Mouse (Mus musculus): Measurements from ENCODE around the gene Dusp3. TPM values are rescaled to one million over a fixed set of nuclear protein-coding genes. Genes with fewer than 3 reads are reported as not detected.

The Dusp3 gene
- polyA plus RNA-seq, 1 experiment from 2014 or later = 25.3 TPM

DNA sequence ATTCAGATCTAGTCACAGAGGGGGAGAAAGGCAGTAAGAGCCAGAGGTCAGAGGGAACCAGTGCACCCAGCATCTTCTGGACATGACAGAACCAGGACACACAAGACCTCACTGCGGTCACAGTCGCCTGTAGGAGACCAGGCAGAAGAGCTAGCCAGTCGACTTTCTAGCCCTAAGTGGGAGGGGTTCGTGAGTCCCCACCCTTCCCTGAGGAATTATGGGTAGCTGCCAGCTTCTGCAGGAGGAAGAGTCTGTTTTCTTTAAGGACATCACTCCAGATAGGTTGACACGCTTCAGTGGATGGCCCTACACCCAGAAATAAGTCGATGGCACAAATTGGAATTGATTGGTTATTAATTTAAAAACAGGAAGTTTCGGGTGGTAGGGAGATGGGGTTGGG, 50.4 kb downstream of the Dusp3 start:
- no peak for ATAC-seq (ENCODE audit: insufficient number of reproducible peaks, insufficient read depth, low FRiP score, low read depth)
- Histone ChIP-seq H3K9me3 (ENCODE audit: control insufficient read depth, low read depth, low read length) (no peaks in the 10 kb centered on the region), H3K36me3 (ENCODE audit: control insufficient read depth, insufficient read depth, low read length) (no peaks in the 10 kb centered on the region), H3K4me3 (ENCODE audit: low read depth, low read length) (no peak overlapping the region), H3K27ac (ENCODE audit: low read length) (no peak overlapping the region), H3K4me2 (replicated peaks; ENCODE audit: low read depth, low read length) (no peak overlapping the region), H3K27me3 (ENCODE audit: control insufficient read depth, insufficient read depth, low read length) (no peaks in the 10 kb centered on the region), H3K9ac (replicated peaks; ENCODE audit: low read depth, low read length) (no peak overlapping the region), H3K4me1 (ENCODE audit: control insufficient read depth, insufficient read depth, low read length) (no peaks in the 10 kb centered on the region)
- WGBS = 44% methylated on average over 7 of the region's 7 CpGs

DNA sequence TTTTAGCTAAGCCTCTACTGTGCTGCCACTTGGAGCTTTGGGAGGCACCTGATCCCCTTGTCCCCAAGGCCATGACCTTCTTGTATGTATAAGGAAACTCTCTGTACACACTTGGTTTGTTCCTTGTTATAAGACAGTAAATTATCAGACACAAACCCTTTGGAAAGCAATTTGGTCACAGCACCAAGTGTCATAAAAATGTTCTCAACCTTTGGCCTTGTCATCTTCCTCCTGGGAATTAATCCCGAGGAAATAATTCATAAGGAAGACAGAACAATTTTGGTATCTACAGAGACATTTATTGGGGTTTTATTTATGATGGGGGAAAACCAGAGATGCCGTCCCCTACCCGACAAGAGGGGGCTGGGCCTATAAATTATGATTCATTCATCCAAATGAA, 51.1 kb downstream of the Dusp3 start:
- Histone ChIP-seq H3K36me3 (ENCODE audit: control insufficient read depth, insufficient read depth, low read length) (no peaks in the 10 kb centered on the region), H3K27me3 (ENCODE audit: control insufficient read depth, insufficient read depth, low read length) (no peaks in the 10 kb centered on the region), H3K27ac (ENCODE audit: low read length) (no peak overlapping the region), H3K9ac (replicated peaks; ENCODE audit: low read depth, low read length) (no peak overlapping the region), H3K4me3 (ENCODE audit: low read depth, low read length) (no peak overlapping the region), H3K9me3 (ENCODE audit: control insufficient read depth, low read depth, low read length) (no peaks in the 10 kb centered on the region), H3K4me2 (replicated peaks; ENCODE audit: low read depth, low read length) (no peak overlapping the region), H3K4me1 (ENCODE audit: control insufficient read depth, insufficient read depth, low read length) (no peaks in the 10 kb centered on the region)
- WGBS = 78% methylated on average over 3 of the region's 3 CpGs
- no peak for ATAC-seq (ENCODE audit: insufficient number of reproducible peaks, insufficient read depth, low FRiP score, low read depth)

DNA sequence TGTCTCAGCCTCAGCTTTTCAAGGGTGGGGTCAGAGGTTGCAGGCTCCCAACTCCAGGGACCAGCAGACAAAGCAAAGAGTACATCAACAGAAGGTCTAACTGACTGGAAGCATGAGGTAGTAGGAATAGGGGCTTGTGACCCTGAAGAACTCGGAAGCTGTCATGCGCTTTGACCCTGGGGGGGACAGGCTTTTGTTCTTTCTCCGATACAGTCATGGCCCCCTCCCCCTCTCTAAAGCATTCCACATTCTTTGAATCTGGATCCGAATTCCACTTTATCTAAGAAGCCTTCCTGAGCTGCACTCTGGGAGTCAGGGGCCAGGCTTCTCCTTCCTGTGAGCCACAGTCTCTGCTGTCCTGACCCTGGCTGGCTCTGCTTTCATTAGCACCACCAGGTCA, 54.8 kb downstream of the Dusp3 start:
- no peaks in the 10 kb centered on the region for H3K36me3 ChIP-seq (ENCODE audit: control insufficient read depth, insufficient read depth, low read length)
- no peak for ATAC-seq (ENCODE audit: insufficient number of reproducible peaks, insufficient read depth, low FRiP score, low read depth)
- H3K27me3 ChIP-seq (ENCODE audit: control insufficient read depth, insufficient read depth, low read length) = no peaks in the 10 kb centered on the region
- no peaks in the 10 kb centered on the region for H3K4me1 ChIP-seq (ENCODE audit: control insufficient read depth, insufficient read depth, low read length)
- H3K9me3 ChIP-seq (ENCODE audit: control insufficient read depth, low read depth, low read length) = no peaks in the 10 kb centered on the region
- no peak overlapping the region for H3K9ac ChIP-seq (replicated peaks; ENCODE audit: low read depth, low read length)
- H3K27ac ChIP-seq (ENCODE audit: low read length) = no peak overlapping the region
- no peak overlapping the region for H3K4me3 ChIP-seq (ENCODE audit: low read depth, low read length)
- 40% methylated on average over 4 of the region's 4 CpGs for whole genome bisulfite sequencing
- no peak overlapping the region for H3K4me2 ChIP-seq (replicated peaks; ENCODE audit: low read depth, low read length)

DNA sequence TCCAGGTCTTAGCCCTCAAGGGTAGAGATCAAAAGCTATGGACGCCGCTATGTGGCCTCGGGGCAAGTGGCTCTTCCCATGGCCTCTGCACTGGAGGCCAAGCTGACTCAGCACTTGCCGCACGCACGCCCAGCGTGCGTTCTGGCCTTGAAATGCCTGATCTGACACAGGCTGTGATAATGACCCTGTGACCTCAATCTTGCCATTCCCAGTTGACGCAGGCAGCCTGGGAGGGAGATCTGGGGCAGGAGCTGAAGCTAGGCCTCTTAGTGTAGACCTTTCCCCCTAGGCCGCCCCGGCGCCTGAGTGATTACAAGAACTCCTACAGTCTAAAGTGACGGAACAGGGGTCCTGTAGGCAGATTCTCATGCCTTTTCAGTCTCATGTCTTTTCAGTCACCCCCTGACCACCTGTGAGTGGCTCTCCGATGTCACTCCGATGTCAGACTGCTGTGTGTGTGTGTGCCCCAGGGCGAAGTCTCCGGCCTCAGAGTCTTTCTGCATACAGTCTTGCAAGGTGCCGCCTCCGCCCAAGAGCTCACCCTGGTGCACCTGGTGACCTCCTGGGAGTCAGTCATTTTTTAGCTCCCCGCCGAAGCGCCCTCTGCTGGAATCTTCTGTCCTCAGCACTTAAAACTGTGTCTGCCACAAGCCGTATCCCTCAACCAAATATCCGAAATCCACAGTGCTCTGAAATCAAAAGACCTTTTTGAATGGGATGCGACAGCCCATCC, 58.6 kb downstream of the Dusp3 start:
- Histone ChIP-seq H3K9me3 (ENCODE audit: control insufficient read depth, low read depth, low read length) (no peaks in the 10 kb centered on the region), H3K4me1 (ENCODE audit: control insufficient read depth, insufficient read depth, low read length) (no peaks in the 10 kb centered on the region), H3K4me2 (replicated peaks; ENCODE audit: low read depth, low read length) (no peak overlapping the region), H3K9ac (replicated peaks; ENCODE audit: low read depth, low read length) (no peak overlapping the region), H3K36me3 (ENCODE audit: control insufficient read depth, insufficient read depth, low read length) (no peaks in the 10 kb centered on the region), H3K27ac (ENCODE audit: low read length) (no peak overlapping the region), H3K27me3 (ENCODE audit: control insufficient read depth, insufficient read depth, low read length) (no peaks in the 10 kb centered on the region), H3K4me3 (ENCODE audit: low read depth, low read length) (no peak overlapping the region)
- WGBS = 30% methylated on average over 25 of the region's 25 CpGs
- no peak for ATAC-seq (ENCODE audit: insufficient number of reproducible peaks, insufficient read depth, low FRiP score, low read depth)

DNA sequence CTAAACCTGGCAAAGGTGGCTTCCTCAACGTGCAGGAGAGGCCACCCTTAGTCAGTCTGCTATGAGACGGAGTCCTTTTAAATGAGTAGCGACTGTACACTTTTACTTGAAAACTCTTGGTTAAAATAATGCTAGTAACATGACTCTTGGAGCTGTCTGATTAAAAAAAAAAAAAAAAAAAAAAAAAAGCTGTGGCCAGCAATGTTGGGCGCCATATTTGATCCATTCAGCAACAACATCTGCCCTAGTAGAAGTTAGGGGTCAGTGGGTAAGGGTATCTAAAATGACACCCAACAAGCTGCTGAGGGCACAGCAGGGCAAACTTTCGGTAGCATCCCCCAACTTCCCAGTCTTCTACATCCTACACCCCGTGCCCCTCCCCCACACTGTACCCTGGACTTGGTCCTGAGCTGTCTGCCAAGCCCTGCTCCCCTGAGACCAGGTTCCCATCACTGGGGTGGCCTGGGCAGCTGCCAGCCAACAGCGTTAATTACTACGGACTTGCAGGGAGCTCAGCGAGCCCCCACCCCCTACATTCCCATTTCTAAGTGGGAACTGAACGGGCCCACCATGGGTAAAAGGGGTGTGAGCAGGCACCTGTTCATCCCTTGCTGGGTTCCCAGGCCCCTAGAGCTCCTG, 59.7 kb downstream of the Dusp3 start:
- ATAC-seq (ENCODE audit: insufficient number of reproducible peaks, insufficient read depth, low FRiP score, low read depth) = no peak
- 84% methylated on average over 10 of the region's 10 CpGs for WGBS
- Histone ChIP-seq H3K4me1 (ENCODE audit: control insufficient read depth, insufficient read depth, low read length) (no peaks in the 10 kb centered on the region), H3K36me3 (ENCODE audit: control insufficient read depth, insufficient read depth, low read length) (no peaks in the 10 kb centered on the region), H3K4me3 (ENCODE audit: low read depth, low read length) (no peak overlapping the region), H3K27ac (ENCODE audit: low read length) (no peak overlapping the region), H3K27me3 (ENCODE audit: control insufficient read depth, insufficient read depth, low read length) (no peaks in the 10 kb centered on the region), H3K9me3 (ENCODE audit: control insufficient read depth, low read depth, low read length) (no peaks in the 10 kb centered on the region), H3K9ac (replicated peaks; ENCODE audit: low read depth, low read length) (no peak overlapping the region), H3K4me2 (replicated peaks; ENCODE audit: low read depth, low read length) (no peak overlapping the region)

DNA sequence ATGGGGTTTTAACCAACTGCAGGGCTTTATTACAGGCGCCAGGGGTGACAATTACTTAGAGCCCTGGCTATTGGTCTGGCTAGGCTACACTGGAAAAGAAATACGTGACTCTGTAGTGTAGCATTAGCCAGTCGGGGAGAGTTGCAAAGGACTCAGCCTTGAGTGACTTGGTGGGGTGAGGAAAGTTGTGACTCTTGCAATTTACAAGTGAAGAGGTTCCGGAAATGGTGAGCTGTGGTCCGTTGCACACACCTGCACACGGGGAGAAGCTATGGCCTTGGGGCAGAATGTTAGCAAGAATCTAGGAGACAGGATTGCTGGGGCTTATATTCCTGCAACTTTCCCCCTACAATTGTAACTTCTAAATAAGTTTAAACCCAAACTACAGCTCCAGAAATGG, 61.2 kb downstream of the Dusp3 start:
- ATAC-seq (ENCODE audit: insufficient number of reproducible peaks, insufficient read depth, low FRiP score, low read depth) = no peak
- Histone ChIP-seq H3K9ac (replicated peaks; ENCODE audit: low read depth, low read length) (no peak overlapping the region), H3K27ac (ENCODE audit: low read length) (no peak overlapping the region)

DNA sequence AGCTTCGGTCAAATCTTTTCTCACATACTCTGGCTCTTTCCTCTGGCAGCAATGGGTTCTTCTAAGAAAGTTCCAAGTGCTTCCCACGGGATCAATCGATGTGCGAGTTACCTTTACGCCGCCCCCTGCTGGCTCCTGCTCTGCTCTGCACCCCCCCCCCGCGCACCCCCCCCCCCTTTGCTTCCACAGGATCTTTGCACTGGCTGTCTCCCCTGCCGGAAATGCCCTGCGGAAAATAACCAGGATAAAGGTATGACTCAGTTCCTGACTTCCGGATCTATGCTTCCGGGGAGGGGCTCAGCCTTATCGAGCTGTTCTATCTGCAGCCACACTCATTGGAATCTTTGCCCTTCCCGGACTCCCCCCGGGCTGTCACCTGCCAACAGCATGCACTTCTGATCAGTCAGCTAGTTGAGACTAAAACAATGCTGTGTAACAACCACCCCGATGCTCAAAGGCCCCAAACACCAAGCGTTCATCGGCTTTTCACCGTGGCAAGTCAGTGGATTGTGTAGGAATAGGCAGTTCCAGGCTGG, 62.3 kb downstream of the Dusp3 start:
- Histone ChIP-seq H3K9ac (replicated peaks; ENCODE audit: low read depth, low read length) (no peak overlapping the region), H3K4me3 (ENCODE audit: low read depth, low read length) (no peak overlapping the region), H3K9me3 (ENCODE audit: control insufficient read depth, low read depth, low read length) (no peaks in the 10 kb centered on the region), H3K27ac (ENCODE audit: low read length) (no peak overlapping the region), H3K27me3 (ENCODE audit: control insufficient read depth, insufficient read depth, low read length) (no peaks in the 10 kb centered on the region), H3K4me1 (ENCODE audit: control insufficient read depth, insufficient read depth, low read length) (no peaks in the 10 kb centered on the region), H3K36me3 (ENCODE audit: control insufficient read depth, insufficient read depth, low read length) (no peaks in the 10 kb centered on the region), H3K4me2 (replicated peaks; ENCODE audit: low read depth, low read length) (no peak overlapping the region)
- WGBS = 81% methylated on average over 17 of the region's 19 CpGs
- ATAC-seq (ENCODE audit: insufficient number of reproducible peaks, insufficient read depth, low FRiP score, low read depth) = no peak

More for the DNA sequence above, 61.2 kb downstream of the Dusp3 start:
- Histone ChIP-seq H3K4me1 (ENCODE audit: control insufficient read depth, insufficient read depth, low read length) (no peaks in the 10 kb centered on the region), H3K9me3 (ENCODE audit: control insufficient read depth, low read depth, low read length) (no peaks in the 10 kb centered on the region), H3K27me3 (ENCODE audit: control insufficient read depth, insufficient read depth, low read length) (no peaks in the 10 kb centered on the region), H3K36me3 (ENCODE audit: control insufficient read depth, insufficient read depth, low read length) (no peaks in the 10 kb centered on the region), H3K4me3 (ENCODE audit: low read depth, low read length) (no peak overlapping the region), H3K4me2 (replicated peaks; ENCODE audit: low read depth, low read length) (no peak overlapping the region)
- 79% methylated on average over 6 of the region's 6 CpGs for WGBS

DNA sequence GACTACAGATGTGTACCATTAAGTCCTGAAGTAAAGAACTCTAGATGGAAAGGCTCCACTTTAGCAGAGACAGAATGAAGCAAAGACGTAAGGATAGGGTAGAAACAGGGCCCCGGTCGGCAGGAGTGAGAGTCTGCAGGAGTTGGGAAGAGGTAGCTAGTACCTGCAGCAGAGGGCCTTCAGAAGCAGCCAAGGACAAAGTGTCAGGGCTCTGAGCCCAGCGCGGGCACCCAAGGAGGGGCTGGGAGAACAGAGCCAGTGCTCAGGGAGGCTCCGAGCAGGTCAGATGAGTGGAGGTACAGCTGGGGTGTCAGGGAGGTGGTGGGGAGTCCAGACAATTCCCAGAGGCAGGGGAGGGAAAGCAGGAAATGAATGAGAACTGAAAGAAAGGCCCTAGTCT, 62.8 kb downstream of the Dusp3 start:
- no peaks in the 10 kb centered on the region for H3K4me1 ChIP-seq (ENCODE audit: control insufficient read depth, insufficient read depth, low read length)
- no peak overlapping the region for H3K4me2 ChIP-seq (replicated peaks; ENCODE audit: low read depth, low read length)
- WGBS = 76% methylated on average over 6 of the region's 6 CpGs
- no peaks in the 10 kb centered on the region for H3K9me3 ChIP-seq (ENCODE audit: control insufficient read depth, low read depth, low read length)
- no peaks in the 10 kb centered on the region for H3K27me3 ChIP-seq (ENCODE audit: control insufficient read depth, insufficient read depth, low read length)
- H3K27ac ChIP-seq (ENCODE audit: low read length) = no peak overlapping the region
- H3K4me3 ChIP-seq (ENCODE audit: low read depth, low read length) = no peak overlapping the region
- no peaks in the 10 kb centered on the region for H3K36me3 ChIP-seq (ENCODE audit: control insufficient read depth, insufficient read depth, low read length)
- no peak for ATAC-seq (ENCODE audit: insufficient number of reproducible peaks, insufficient read depth, low FRiP score, low read depth)
- H3K9ac ChIP-seq (replicated peaks; ENCODE audit: low read depth, low read length) = no peak overlapping the region

All from stomach, embryonic 14.5 days (tissue).